Comparison of ENCODE assay signal across 34 mouse cellular contexts in the genomic region with DNA sequence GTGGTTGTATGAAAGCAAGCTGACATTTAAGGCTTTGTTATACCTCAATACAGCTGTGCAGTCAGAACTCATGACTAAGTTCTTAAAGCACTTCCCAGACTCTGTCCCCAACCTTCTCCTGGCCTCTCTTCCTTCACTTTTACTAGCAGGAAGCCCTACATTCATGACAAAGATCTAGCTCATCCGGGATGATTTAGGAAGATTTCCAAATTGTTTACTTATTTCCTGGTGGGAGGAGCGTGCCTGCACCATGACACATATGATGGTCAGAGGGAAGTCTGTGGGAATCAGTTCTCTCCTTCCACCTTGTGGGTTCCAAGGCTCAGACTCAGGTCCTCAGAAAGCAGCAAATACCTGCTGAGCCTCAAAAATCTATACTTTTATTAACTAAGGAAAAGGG. TPM values are rescaled to one million over a fixed set of nuclear protein-coding genes. Genes with fewer than 3 reads are reported as not detected.
"Had no signal": no experiment of that assay in that cellular context is flagged by ENCODE, and none has a peak within 500 bp of the region (broad histone marks: within the 10 kb centered on the region; RNA-seq: fewer than 3 reads in every experiment).

No protein-coding gene starts in this region.

- H3K4me1 ChIP-seq: heart, embryonic 15.5 days; hindbrain, embryonic 10.5 days; hindbrain, embryonic 12.5 days; hindbrain, embryonic 15.5 days; kidney, embryonic 15.5 days; limb, embryonic 13.5 days; limb, embryonic 15.5 days had no signal

- H3K4me3 ChIP-seq: gastrocnemius, adult 2 months; heart, embryonic 13.5 days; heart, embryonic 15.5 days; hindbrain, embryonic 10.5 days; hindbrain, embryonic 12.5 days; hindbrain, embryonic 15.5 days; kidney, embryonic 15.5 days; limb, embryonic 13.5 days; limb, embryonic 15.5 days; liver, embryonic 12.5 days had no signal

- H3K4me2 ChIP-seq: heart, embryonic 11.5 days; heart, embryonic 13.5 days; heart, embryonic 15.5 days; hindbrain, embryonic 12.5 days; hindbrain, embryonic 15.5 days; kidney, embryonic 15.5 days; limb, embryonic 13.5 days; limb, embryonic 15.5 days; liver, embryonic 12.5 days had no signal

- H3K36me3 ChIP-seq: heart, embryonic 13.5 days; heart, embryonic 15.5 days; hindbrain, embryonic 10.5 days; hindbrain, embryonic 12.5 days; hindbrain, embryonic 15.5 days; kidney, embryonic 15.5 days; limb, embryonic 13.5 days; limb, embryonic 15.5 days; liver, embryonic 12.5 days had no signal

- H3K27me3 ChIP-seq: hindbrain, embryonic 12.5 days; hindbrain, embryonic 15.5 days had no signal

- H3K27ac ChIP-seq: gastrocnemius, adult 2 months; heart, embryonic 13.5 days; heart, embryonic 15.5 days; hindbrain, embryonic 10.5 days; hindbrain, embryonic 12.5 days; hindbrain, embryonic 15.5 days; hindbrain, postnatal 0 days; kidney, embryonic 15.5 days; kidney, postnatal 0 days; limb, embryonic 13.5 days; limb, embryonic 15.5 days; liver, embryonic 12.5 days had no signal

- H3K9me3 ChIP-seq: heart, embryonic 13.5 days; heart, embryonic 15.5 days; hindbrain, embryonic 10.5 days; hindbrain, embryonic 12.5 days; hindbrain, embryonic 15.5 days; kidney, embryonic 15.5 days; limb, embryonic 13.5 days; limb, embryonic 15.5 days; liver, embryonic 12.5 days had no signal

- H3K9ac ChIP-seq: heart, embryonic 13.5 days; heart, embryonic 15.5 days; hindbrain, embryonic 12.5 days; hindbrain, embryonic 15.5 days; kidney, embryonic 15.5 days; limb, embryonic 13.5 days; limb, embryonic 15.5 days; liver, embryonic 12.5 days had no signal

- ATAC-seq: hindbrain, postnatal 0 days; intestine, embryonic 16.5 days; liver, embryonic 12.5 days had no signal

- DNase-seq: gastrocnemius, adult 2 months; gastrocnemius, postnatal 10 days; gastrocnemius, postnatal 25 days; heart, adult 18-20 months; heart, postnatal 4 days; kidney, adult 11 months; kidney, adult 2 months; kidney, adult 9 months; kidney, postnatal 14 days; kidney, postnatal 36 days; layer of hippocampus, adult 9-11 months; layer of hippocampus, postnatal 36 days; left cerebral cortex, postnatal 4 days had no signal

RNA-seq across cellular contexts. Expression of a gene that starts 40.1 kb away (rescaled TPM):
- total RNA-seq: gastrocnemius, postnatal 25 days; granulocyte monocyte progenitor cell, adult 5-6 weeks; heart, adult 18-20 months; heart, postnatal 25 days; heart, postnatal 4 days; hindbrain, postnatal 0 days; layer of hippocampus, adult 8-10 months; layer of hippocampus, postnatal 14 days; layer of hippocampus, postnatal 36 days; liver, adult 2 months had no signal
- polyA plus RNA-seq: heart, postnatal 0 days; intestine, embryonic 14.5 days; intestine, embryonic 16.5 days; kidney, embryonic 15.5 days; kidney, postnatal 0 days; large intestine, adult 2 months; liver, adult 2 months; liver, embryonic 12.5 days had no signal
